Mouse (Mus musculus): ENCODE results near the gene Slc39a1. TPM values are rescaled to one million over a fixed set of nuclear protein-coding genes. Genes with fewer than 3 reads are reported as not detected.
A peak's percentile ranks its signal among the peaks of the same experiment; 100 is the strongest.

Slc39a1 gene
- polyA plus RNA-seq, 1 experiment from 2014 or later = 46.6 TPM

DNA sequence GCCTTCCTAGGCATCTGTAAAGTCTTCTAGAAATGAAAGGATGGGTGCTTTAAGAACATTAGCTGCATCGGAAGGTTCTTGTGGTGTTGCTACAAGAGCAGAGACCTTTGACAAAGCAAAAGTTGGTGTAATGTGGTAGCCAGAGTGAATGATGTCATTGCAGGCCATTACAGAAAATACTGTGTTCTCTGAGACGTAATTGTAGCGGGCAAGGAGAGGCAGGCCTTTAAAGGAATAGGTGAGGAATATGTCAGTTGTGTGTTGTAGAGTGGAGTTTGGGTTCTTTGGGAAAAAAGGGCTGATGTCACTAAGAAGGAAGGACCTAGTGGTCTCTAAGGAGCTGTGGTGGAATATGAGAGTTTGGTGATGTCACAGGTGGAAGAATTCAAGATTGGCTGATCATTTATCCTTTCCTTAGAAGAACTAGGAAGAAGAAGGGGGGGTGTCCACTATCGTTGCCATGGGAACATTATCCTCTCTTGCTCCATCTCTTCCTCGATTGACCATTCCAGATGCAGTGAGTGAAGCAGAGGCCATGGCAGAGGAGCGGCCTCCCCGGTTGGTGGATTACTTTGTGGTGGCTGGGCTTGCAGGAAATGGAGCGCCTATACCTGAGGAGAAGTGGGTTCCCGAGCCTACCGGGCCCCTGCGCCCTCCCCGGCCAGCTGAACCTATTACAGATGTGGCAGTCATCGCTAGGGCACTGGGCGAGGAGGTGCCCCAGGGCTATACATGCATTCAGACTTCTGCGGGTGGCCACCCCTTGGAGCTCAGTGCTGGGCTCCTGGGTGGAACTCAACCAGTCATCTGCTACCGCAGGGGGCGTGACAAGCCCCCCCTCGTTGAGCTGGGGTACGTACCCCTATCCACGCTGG lies 19.2 kb downstream of the Slc39a1 start:
- 91% methylated on average over 20 of the region's 20 CpGs for WGBS
- Histone ChIP-seq H3K9ac (replicated peaks; ENCODE audit: low read length) (no peak overlapping the region; the same call in 1 of the 2 replicates), H3K36me3 (ENCODE audit: control insufficient read depth, insufficient read depth, low read length) (peaks cover 35% of the 10 kb centered on the region), H3K4me2 (ENCODE audit: low read length) (peak overlapping the region; percentile 93; the same call in 1 of the 2 replicates), H3K4me1 (ENCODE audit: control insufficient read depth, insufficient read depth, low read length) (peaks cover 9% of the 10 kb centered on the region), H3K9me3 (ENCODE audit: control insufficient read depth, low read length) (no peaks in the 10 kb centered on the region), H3K27me3 (ENCODE audit: control insufficient read depth, insufficient read depth, low read length) (no peaks in the 10 kb centered on the region), H3K27ac (replicated peaks; ENCODE audit: low read depth, low read length) (no peak overlapping the region), H3K4me3 (replicated peaks; ENCODE audit: low read depth, low read length) (0 out of 2 replicates have a peak overlapping the region, but pooled peaks have one; percentile 88)
- ATAC-seq (ENCODE audit: low FRiP score, low TSS enrichment) (no peak), DNase-seq (no peak)

DNA sequence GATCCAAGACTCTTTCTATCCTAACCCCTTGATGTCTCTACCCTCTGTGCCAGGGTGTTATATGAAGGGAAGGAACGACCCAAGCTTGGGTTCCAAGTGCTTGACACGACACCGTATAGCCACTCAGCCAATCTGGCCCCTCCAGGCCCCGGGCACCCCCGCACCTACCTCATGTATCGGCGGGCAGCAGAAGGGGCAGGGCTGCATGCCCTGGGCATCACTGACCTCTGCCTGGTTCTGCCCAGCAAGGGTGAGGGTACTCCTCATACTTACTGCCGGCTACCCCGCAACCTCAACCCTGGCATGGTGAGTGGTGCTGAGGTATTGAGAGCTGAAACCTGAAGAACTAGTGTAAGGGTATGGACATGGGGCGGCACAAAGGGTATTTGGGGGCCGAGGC lies 20.2 kb downstream of the Slc39a1 start:
- H3K27me3 ChIP-seq (ENCODE audit: control insufficient read depth, insufficient read depth, low read length) = no peaks in the 10 kb centered on the region
- H3K4me2 ChIP-seq (ENCODE audit: low read length) = no peak overlapping the region
- no peak overlapping the region for H3K9ac ChIP-seq (replicated peaks; ENCODE audit: low read length)
- no peak overlapping the region for H3K4me3 ChIP-seq (replicated peaks; ENCODE audit: low read depth, low read length)
- DNase-seq (no peak), ATAC-seq (ENCODE audit: low FRiP score, low TSS enrichment) (no peak)
- H3K9me3 ChIP-seq (ENCODE audit: control insufficient read depth, low read length) = no peaks in the 10 kb centered on the region
- no peak overlapping the region for H3K27ac ChIP-seq (replicated peaks; ENCODE audit: low read depth, low read length)
- peaks cover 34% of the 10 kb centered on the region for H3K36me3 ChIP-seq (ENCODE audit: control insufficient read depth, insufficient read depth, low read length)
- WGBS = 97% methylated on average over 11 of the region's 11 CpGs
- peaks cover 9% of the 10 kb centered on the region for H3K4me1 ChIP-seq (ENCODE audit: control insufficient read depth, insufficient read depth, low read length)

DNA sequence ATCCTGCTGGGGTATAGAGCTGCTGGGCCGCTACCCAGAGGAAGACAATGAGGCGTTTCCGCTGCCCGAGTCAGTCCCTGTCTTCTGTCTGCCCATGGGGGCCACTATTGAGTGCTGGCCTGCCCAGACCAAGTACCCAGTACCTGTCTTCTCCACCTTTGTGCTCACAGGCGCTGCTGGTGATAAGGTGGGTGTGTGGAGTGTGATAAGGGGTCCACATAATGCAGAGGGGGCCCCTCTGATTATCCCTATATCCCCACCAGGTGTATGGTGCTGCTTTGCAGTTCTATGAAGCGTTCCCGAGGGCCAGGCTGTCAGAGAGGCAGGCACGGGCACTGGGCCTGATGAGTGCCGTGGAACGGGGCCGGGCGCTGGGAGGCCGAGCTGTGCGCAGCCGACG lies 21.0 kb downstream of the Slc39a1 start:
- peaks cover 34% of the 10 kb centered on the region for H3K36me3 ChIP-seq (ENCODE audit: control insufficient read depth, insufficient read depth, low read length)
- H3K4me3 ChIP-seq (replicated peaks; ENCODE audit: low read depth, low read length) = no peak overlapping the region
- H3K27me3 ChIP-seq (ENCODE audit: control insufficient read depth, insufficient read depth, low read length) = no peaks in the 10 kb centered on the region
- no peak overlapping the region for H3K27ac ChIP-seq (replicated peaks; ENCODE audit: low read depth, low read length)
- no peak overlapping the region for H3K9ac ChIP-seq (replicated peaks; ENCODE audit: low read length)
- no peak overlapping the region for H3K4me2 ChIP-seq (ENCODE audit: low read length)
- peaks cover 9% of the 10 kb centered on the region for H3K4me1 ChIP-seq (ENCODE audit: control insufficient read depth, insufficient read depth, low read length)
- 89% methylated on average over 16 of the region's 16 CpGs for WGBS
- DNase-seq = no peak
- H3K9me3 ChIP-seq (ENCODE audit: control insufficient read depth, low read length) = no peaks in the 10 kb centered on the region
- ATAC-seq (ENCODE audit: low FRiP score, low TSS enrichment) = no peak

DNA sequence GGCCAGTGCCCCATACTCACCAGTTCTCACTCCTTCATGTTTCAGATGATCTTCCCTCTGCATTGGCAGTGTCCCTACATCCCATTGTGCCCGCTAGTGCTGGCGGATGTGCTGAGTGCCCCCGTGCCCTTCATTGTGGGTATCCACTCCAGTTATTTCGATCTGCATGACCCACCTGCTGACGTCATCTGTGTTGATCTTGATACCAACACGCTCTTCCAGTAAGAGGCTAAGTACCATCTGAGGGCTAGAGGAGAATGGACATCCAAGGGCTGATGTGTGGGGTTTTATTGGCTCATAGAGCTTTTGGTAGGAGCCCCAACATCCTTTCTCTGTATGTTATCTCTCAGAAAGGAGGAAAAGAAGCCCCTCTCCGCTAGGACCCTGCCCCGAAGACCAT lies 22.8 kb downstream of the Slc39a1 start:
- Histone ChIP-seq H3K4me3 (replicated peaks; ENCODE audit: low read depth, low read length) (no peak overlapping the region), H3K9me3 (ENCODE audit: control insufficient read depth, low read length) (no peaks in the 10 kb centered on the region), H3K9ac (replicated peaks; ENCODE audit: low read length) (no peak overlapping the region), H3K4me2 (ENCODE audit: low read length) (no peak overlapping the region), H3K36me3 (ENCODE audit: control insufficient read depth, insufficient read depth, low read length) (peaks cover 48% of the 10 kb centered on the region), H3K4me1 (ENCODE audit: control insufficient read depth, insufficient read depth, low read length) (peaks cover 9% of the 10 kb centered on the region), H3K27me3 (ENCODE audit: control insufficient read depth, insufficient read depth, low read length) (no peaks in the 10 kb centered on the region), H3K27ac (replicated peaks; ENCODE audit: low read depth, low read length) (no peak overlapping the region)
- 95% methylated on average over 8 of the region's 8 CpGs for WGBS
- DNase-seq (no peak), ATAC-seq (ENCODE audit: low FRiP score, low TSS enrichment) (no peak)

DNA sequence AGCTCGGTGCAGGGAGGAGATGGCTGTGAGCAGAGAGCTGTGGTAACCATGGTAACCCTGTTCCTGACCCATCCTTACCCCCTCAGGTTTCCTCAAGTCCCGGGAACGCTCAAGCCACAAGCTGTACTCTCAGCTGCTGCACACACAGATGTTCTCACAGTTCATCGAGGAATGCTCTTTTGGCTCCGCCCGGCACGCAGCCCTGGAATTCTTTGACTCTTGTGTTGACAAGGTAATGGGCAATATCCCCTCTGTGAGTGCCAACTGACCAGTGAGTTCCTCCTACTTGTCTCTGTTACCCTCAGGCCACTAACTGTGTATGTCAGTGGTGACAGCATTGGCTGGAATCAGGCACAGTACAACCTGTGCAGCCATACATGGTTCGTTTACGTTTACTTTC lies 24.2 kb downstream of the Slc39a1 start:
- DNase-seq = no peak
- Histone ChIP-seq H3K27me3 (ENCODE audit: control insufficient read depth, insufficient read depth, low read length) (no peaks in the 10 kb centered on the region), H3K4me1 (ENCODE audit: control insufficient read depth, insufficient read depth, low read length) (no peaks in the 10 kb centered on the region), H3K9ac (replicated peaks; ENCODE audit: low read length) (no peak overlapping the region), H3K4me3 (replicated peaks; ENCODE audit: low read depth, low read length) (no peak overlapping the region), H3K9me3 (ENCODE audit: control insufficient read depth, low read length) (no peaks in the 10 kb centered on the region), H3K36me3 (ENCODE audit: control insufficient read depth, insufficient read depth, low read length) (peaks cover 62% of the 10 kb centered on the region), H3K27ac (replicated peaks; ENCODE audit: low read depth, low read length) (no peak overlapping the region), H3K4me2 (ENCODE audit: low read length) (no peak overlapping the region)
- WGBS = 77% methylated on average over 9 of the region's 9 CpGs
- no peak for ATAC-seq (ENCODE audit: low FRiP score, low TSS enrichment)

DNA sequence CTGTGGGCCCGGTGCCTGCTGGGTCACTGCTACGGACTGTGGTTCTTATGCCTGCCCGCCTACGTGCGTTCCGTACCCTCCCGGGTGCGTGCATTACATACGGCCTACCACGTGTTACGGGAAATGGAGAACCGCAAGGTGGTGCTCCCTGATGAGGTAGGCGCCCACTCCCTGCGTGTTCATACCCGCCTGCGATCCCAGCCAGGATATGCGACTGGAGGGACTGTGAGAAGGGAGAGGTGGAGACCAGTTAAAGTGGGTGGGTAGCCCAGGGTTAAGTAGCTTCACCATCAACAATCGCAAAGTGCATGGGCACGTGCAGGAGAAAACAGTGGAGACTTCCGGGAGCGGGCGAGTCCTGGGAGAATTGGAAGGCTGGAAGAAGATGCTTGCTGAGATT lies 25.9 kb downstream of the Slc39a1 start:
- Histone ChIP-seq H3K4me1 (ENCODE audit: control insufficient read depth, insufficient read depth, low read length) (no peaks in the 10 kb centered on the region), H3K9me3 (ENCODE audit: control insufficient read depth, low read length) (no peaks in the 10 kb centered on the region), H3K27ac (replicated peaks; ENCODE audit: low read depth, low read length) (no peak overlapping the region), H3K9ac (replicated peaks; ENCODE audit: low read length) (no peak overlapping the region), H3K4me3 (replicated peaks; ENCODE audit: low read depth, low read length) (no peak overlapping the region), H3K27me3 (ENCODE audit: control insufficient read depth, insufficient read depth, low read length) (no peaks in the 10 kb centered on the region), H3K36me3 (ENCODE audit: control insufficient read depth, insufficient read depth, low read length) (peaks cover 75% of the 10 kb centered on the region), H3K4me2 (ENCODE audit: low read length) (no peak overlapping the region)
- DNase-seq (no peak), ATAC-seq (ENCODE audit: low FRiP score, low TSS enrichment) (no peak)
- 96% methylated on average over 22 of the region's 22 CpGs for WGBS

DNA sequence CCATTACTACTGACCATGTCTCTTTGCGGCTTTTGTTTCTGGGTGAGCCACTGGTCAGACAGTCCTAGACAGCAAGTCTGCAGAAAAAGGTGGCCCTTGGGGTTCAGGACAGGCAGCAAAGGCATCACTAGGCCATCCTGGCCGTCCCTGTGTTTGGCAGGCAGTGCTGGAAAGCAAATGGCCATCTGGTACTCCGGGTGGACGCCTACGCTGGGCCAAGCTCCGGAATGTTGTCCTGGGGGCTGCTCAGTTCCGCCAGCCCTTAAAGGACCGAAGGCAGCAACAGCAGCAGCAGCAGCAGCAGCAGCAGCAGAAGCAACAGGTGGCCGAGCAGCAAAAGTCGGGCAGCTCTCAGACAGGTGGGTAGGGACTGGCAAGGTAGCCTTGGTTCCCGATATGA lies 27.3 kb downstream of the Slc39a1 start:
- Histone ChIP-seq H3K27me3 (ENCODE audit: control insufficient read depth, insufficient read depth, low read length) (no peaks in the 10 kb centered on the region), H3K4me2 (ENCODE audit: low read length) (no peak overlapping the region), H3K36me3 (ENCODE audit: control insufficient read depth, insufficient read depth, low read length) (peaks cover 86% of the 10 kb centered on the region), H3K4me1 (ENCODE audit: control insufficient read depth, insufficient read depth, low read length) (no peaks in the 10 kb centered on the region), H3K4me3 (replicated peaks; ENCODE audit: low read depth, low read length) (no peak overlapping the region), H3K27ac (replicated peaks; ENCODE audit: low read depth, low read length) (no peak overlapping the region), H3K9ac (replicated peaks; ENCODE audit: low read length) (no peak overlapping the region), H3K9me3 (ENCODE audit: control insufficient read depth, low read length) (no peaks in the 10 kb centered on the region)
- WGBS = 92% methylated on average over 11 of the region's 11 CpGs
- ATAC-seq (ENCODE audit: low FRiP score, low TSS enrichment) = no peak
- DNase-seq = no peak

DNA sequence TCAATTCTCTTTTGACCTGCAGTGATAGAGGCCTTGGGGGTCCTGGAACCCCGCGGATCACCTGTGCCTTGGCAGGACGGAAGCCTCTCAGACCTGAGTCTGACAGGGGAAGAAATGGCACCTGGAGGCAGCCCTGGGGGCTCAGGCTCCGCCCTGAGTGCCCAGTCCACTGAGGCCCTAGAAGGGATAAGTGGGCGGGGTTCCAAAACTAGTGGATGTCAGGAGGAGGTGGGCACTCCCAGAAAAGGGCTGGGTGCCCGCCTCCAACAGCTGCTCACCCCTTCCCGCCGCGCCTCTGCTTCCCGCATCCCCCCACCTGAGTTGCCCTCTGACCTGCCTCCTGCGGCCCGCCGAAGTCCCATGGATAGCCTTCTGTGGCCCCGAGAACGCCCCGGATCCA lies 28.9 kb downstream of the Slc39a1 start:
- H3K4me1 ChIP-seq (ENCODE audit: control insufficient read depth, insufficient read depth, low read length) = no peaks in the 10 kb centered on the region
- peaks cover 83% of the 10 kb centered on the region for H3K36me3 ChIP-seq (ENCODE audit: control insufficient read depth, insufficient read depth, low read length)
- no peak overlapping the region for H3K9ac ChIP-seq (replicated peaks; ENCODE audit: low read length)
- H3K9me3 ChIP-seq (ENCODE audit: control insufficient read depth, low read length) = no peaks in the 10 kb centered on the region
- no peak overlapping the region for H3K4me2 ChIP-seq (ENCODE audit: low read length)
- no peaks in the 10 kb centered on the region for H3K27me3 ChIP-seq (ENCODE audit: control insufficient read depth, insufficient read depth, low read length)
- no peak overlapping the region for H3K27ac ChIP-seq (replicated peaks; ENCODE audit: low read depth, low read length)
- no peak for DNase-seq
- ATAC-seq (ENCODE audit: low FRiP score, low TSS enrichment) = no peak
- H3K4me3 ChIP-seq (replicated peaks; ENCODE audit: low read depth, low read length) = no peak overlapping the region
- WGBS = 50% methylated on average over 16 of the region's 16 CpGs

DNA sequence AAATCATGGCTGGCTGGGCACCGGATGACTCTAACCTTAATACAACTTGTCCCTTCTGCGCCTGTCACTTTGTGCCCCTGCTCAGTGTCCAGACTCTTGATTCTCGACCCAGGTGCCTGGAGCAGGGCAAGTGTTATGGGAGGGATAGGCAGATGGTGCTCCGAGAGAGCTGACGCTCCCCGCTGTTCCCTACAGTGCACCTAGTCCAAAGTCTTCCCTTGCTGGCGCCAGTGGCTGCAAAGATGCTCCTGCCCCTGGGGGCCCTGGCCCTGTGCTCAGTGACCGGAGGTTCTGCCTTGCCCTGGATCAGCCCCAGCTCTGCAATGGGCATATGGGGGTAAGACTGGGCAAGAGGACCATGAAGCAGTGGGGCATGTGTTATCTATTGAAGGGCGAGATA lies 29.8 kb downstream of the Slc39a1 start:
- 91% methylated on average over 9 of the region's 9 CpGs for WGBS
- Histone ChIP-seq H3K4me3 (replicated peaks; ENCODE audit: low read depth, low read length) (no peak overlapping the region), H3K36me3 (ENCODE audit: control insufficient read depth, insufficient read depth, low read length) (peaks cover 75% of the 10 kb centered on the region), H3K9me3 (ENCODE audit: control insufficient read depth, low read length) (no peaks in the 10 kb centered on the region), H3K4me2 (ENCODE audit: low read length) (no peak overlapping the region), H3K27ac (replicated peaks; ENCODE audit: low read depth, low read length) (no peak overlapping the region), H3K27me3 (ENCODE audit: control insufficient read depth, insufficient read depth, low read length) (no peaks in the 10 kb centered on the region), H3K9ac (replicated peaks; ENCODE audit: low read length) (no peak overlapping the region), H3K4me1 (ENCODE audit: control insufficient read depth, insufficient read depth, low read length) (no peaks in the 10 kb centered on the region)
- ATAC-seq (ENCODE audit: low FRiP score, low TSS enrichment) (no peak), DNase-seq (no peak)

Data from midbrain, embryonic 14.5 days (tissue).